ENCODE assay signal across 31 mouse cellular contexts in genomic region chr9:49192776-49193175, GRCm38 (mm10). TPM values are rescaled to one million over a fixed set of nuclear protein-coding genes. Genes with fewer than 3 reads are reported as not detected.
"Had no signal": no experiment of that assay in that cellular context is flagged by ENCODE, and none has a peak within 500 bp of the region (broad histone marks: within the 10 kb centered on the region; RNA-seq: fewer than 3 reads in every experiment).

No protein-coding gene starts in this region.

- H3K4me2 ChIP-seq: heart, embryonic 11.5 days; heart, embryonic 13.5 days; heart, embryonic 15.5 days; hindbrain, embryonic 13.5 days; hindbrain, embryonic 15.5 days; limb, embryonic 13.5 days; limb, embryonic 15.5 days; liver, embryonic 12.5 days had no signal

- ATAC-seq: forebrain, postnatal 0 days; hindbrain, postnatal 0 days; intestine, embryonic 16.5 days; liver, embryonic 12.5 days had no signal

- H3K27me3 ChIP-seq: heart, embryonic 13.5 days; heart, embryonic 15.5 days; hindbrain, embryonic 13.5 days; hindbrain, embryonic 15.5 days; limb, embryonic 13.5 days; limb, embryonic 15.5 days; liver, embryonic 12.5 days had no signal

- H3K9ac ChIP-seq: forebrain, postnatal 0 days; heart, embryonic 13.5 days; heart, embryonic 15.5 days; hindbrain, embryonic 13.5 days; hindbrain, embryonic 15.5 days; limb, embryonic 13.5 days; limb, embryonic 15.5 days; liver, embryonic 12.5 days; liver, embryonic 14.5 days had no signal

- H3K4me1 ChIP-seq: heart, embryonic 13.5 days; heart, embryonic 15.5 days; hindbrain, embryonic 15.5 days; limb, embryonic 13.5 days; limb, embryonic 15.5 days; liver, embryonic 12.5 days had no signal

- H3K27ac ChIP-seq: heart, adult 2 months; heart, embryonic 13.5 days; heart, embryonic 15.5 days; hindbrain, embryonic 13.5 days; hindbrain, embryonic 15.5 days; hindbrain, postnatal 0 days; limb, embryonic 13.5 days; limb, embryonic 15.5 days; liver, embryonic 12.5 days; liver, embryonic 14.5 days had no signal

- H3K9me3 ChIP-seq: heart, embryonic 13.5 days; heart, embryonic 15.5 days; hindbrain, embryonic 13.5 days; hindbrain, embryonic 15.5 days; limb, embryonic 13.5 days; limb, embryonic 15.5 days; liver, embryonic 12.5 days had no signal

- H3K36me3 ChIP-seq: heart, embryonic 13.5 days; heart, embryonic 15.5 days; hindbrain, embryonic 13.5 days; hindbrain, embryonic 15.5 days; limb, embryonic 13.5 days; limb, embryonic 15.5 days; liver, embryonic 12.5 days had no signal

- H3K4me3 ChIP-seq: heart, adult 2 months; heart, embryonic 13.5 days; heart, embryonic 15.5 days; hindbrain, embryonic 13.5 days; hindbrain, embryonic 15.5 days; limb, embryonic 13.5 days; limb, embryonic 15.5 days; liver, embryonic 12.5 days had no signal

- DNase-seq: forebrain, postnatal 0 days; gastrocnemius, postnatal 14 days; gastrocnemius, postnatal 36 days; heart, adult 11 months; heart, adult 2 months; heart, postnatal 14 days; heart, postnatal 36 days; layer of hippocampus, adult 9-11 months; layer of hippocampus, postnatal 36 days; left cerebral cortex, postnatal 4 days; lung, adult 18-20 months had no signal

RNA-seq across cellular contexts. Expression of gene Gm4894, which starts 57.6 kb away (rescaled TPM):
- polyA plus RNA-seq: forebrain, postnatal 0 days; gonadal fat pad, adult 2 months; heart, adult 2 months; heart, embryonic 11.5 days; heart, embryonic 13.5 days; heart, embryonic 15.5 days; heart, postnatal 0 days; hindbrain, embryonic 11.5 days; hindbrain, embryonic 13.5 days; hindbrain, embryonic 15.5 days; hindbrain, postnatal 0 days; intestine, embryonic 14.5 days; intestine, embryonic 16.5 days; kidney, embryonic 16.5 days; large intestine, adult 2 months; limb, embryonic 11.5 days; limb, embryonic 13.5 days; limb, embryonic 15.5 days; liver, adult 2 months; liver, embryonic 12.5 days; liver, embryonic 14.5 days; liver, embryonic 16.5 days had no signal
